Mouse (Mus musculus): ENCODE results near the gene Stat3. TPM values are rescaled to one million over a fixed set of nuclear protein-coding genes. Genes with fewer than 3 reads are reported as not detected.

Stat3 gene
- total RNA-seq, 2 experiments from 2014 or later: 32.9 to 34.4 TPM

- no peak for DNase-seq (ENCODE audit: extremely low spot score in 1 of 2, low spot score in 1 of 2)
These were observed 25.7 kb upstream of the Stat3 start for GRCm38 (mm10) chr11:100964901-100965542.

GRCm38 (mm10) chr11:100964180-100964579 lies 24.8 kb upstream of the Stat3 start:
- DNase-seq (ENCODE audit: extremely low spot score in 1 of 2, low spot score in 1 of 2): no peak

GRCm38 (mm10) chr11:100963647-100964046 lies 24.3 kb upstream of the Stat3 start:
- no peak for DNase-seq (ENCODE audit: extremely low spot score in 1 of 2, low spot score in 1 of 2)

- no peak for DNase-seq (ENCODE audit: extremely low spot score in 1 of 2, low spot score in 1 of 2)
These were observed 23.1 kb upstream of the Stat3 start for GRCm38 (mm10) chr11:100962371-100962911.

GRCm38 (mm10) chr11:100960540-100960939 lies 21.2 kb upstream of the Stat3 start:
- DNase-seq (ENCODE audit: extremely low spot score in 1 of 2, low spot score in 1 of 2): peak in 1 of 2 experiments; percentile 38

GRCm38 (mm10) chr11:100959826-100960225 lies 20.5 kb upstream of the Stat3 start:
- DNase-seq (ENCODE audit: extremely low spot score in 1 of 2, low spot score in 1 of 2): no peak

GRCm38 (mm10) chr11:100959464-100959810 lies 20.1 kb upstream of the Stat3 start:
- DNase-seq (ENCODE audit: extremely low spot score in 1 of 2, low spot score in 1 of 2): peak; percentile 46 to 77

GRCm38 (mm10) chr11:100958613-100959463 lies 19.5 kb upstream of the Stat3 start:
- no peak for DNase-seq (ENCODE audit: extremely low spot score in 1 of 2, low spot score in 1 of 2)

GRCm38 (mm10) chr11:100957915-100958469 lies 18.7 kb upstream of the Stat3 start:
- DNase-seq (ENCODE audit: extremely low spot score in 1 of 2, low spot score in 1 of 2): no peak

- DNase-seq (ENCODE audit: extremely low spot score in 1 of 2, low spot score in 1 of 2): peak; percentile 99 to 100
These were observed 17.9 kb upstream of the Stat3 start for GRCm38 (mm10) chr11:100957244-100957643.

- DNase-seq (ENCODE audit: extremely low spot score in 1 of 2, low spot score in 1 of 2): no peak
These were observed 10.2 kb upstream of the Stat3 start for GRCm38 (mm10) chr11:100949540-100949939.

- DNase-seq (ENCODE audit: extremely low spot score in 1 of 2, low spot score in 1 of 2): no peak
These were observed 9.0 kb upstream of the Stat3 start for GRCm38 (mm10) chr11:100948317-100948716.

- no peak for DNase-seq (ENCODE audit: extremely low spot score in 1 of 2, low spot score in 1 of 2)
These were observed 8.2 kb upstream of the Stat3 start for GRCm38 (mm10) chr11:100947548-100947947.

GRCm38 (mm10) chr11:100946862-100947261 lies 7.5 kb upstream of the Stat3 start:
- no peak for DNase-seq (ENCODE audit: extremely low spot score in 1 of 2, low spot score in 1 of 2)

- no peak for DNase-seq (ENCODE audit: extremely low spot score in 1 of 2, low spot score in 1 of 2)
These were observed 3.0 kb upstream of the Stat3 start for GRCm38 (mm10) chr11:100942388-100942787.

GRCm38 (mm10) chr11:100938711-100939511 lies 429 bp downstream of the Stat3 start:
- DNase-seq (ENCODE audit: extremely low spot score in 1 of 2, low spot score in 1 of 2): no peak

- DNase-seq (ENCODE audit: extremely low spot score in 1 of 2, low spot score in 1 of 2): no peak
These were observed 1.2 kb downstream of the Stat3 start for GRCm38 (mm10) chr11:100938112-100938511.

- no peak for DNase-seq (ENCODE audit: extremely low spot score in 1 of 2, low spot score in 1 of 2)
These were observed 2.0 kb downstream of the Stat3 start for GRCm38 (mm10) chr11:100937295-100937694.

GRCm38 (mm10) chr11:100935373-100936355 lies 3.7 kb downstream of the Stat3 start:
- DNase-seq (ENCODE audit: extremely low spot score in 1 of 2, low spot score in 1 of 2): no peak

Data from layer of hippocampus, postnatal 25 days (tissue).